Mouse (Mus musculus): ENCODE results near the gene Tff3. TPM values are rescaled to one million over a fixed set of nuclear protein-coding genes. Genes with fewer than 3 reads are reported as not detected.

Gene Tff3
- total RNA-seq, 2 experiments from 2014 or later: not detected

GRCm38 (mm10) chr17:31128708-31129318, 633 bp downstream of the Tff3 start:
- intact Hi-C loops (cut with DNase I): no loop called here
- DNase-seq: no peak

- intact Hi-C loops (cut with DNase I): no loop called here
- no peak for DNase-seq
Observed at GRCm38 (mm10) chr17:31125548-31126266, 3.7 kb downstream of the Tff3 start.

DNA sequence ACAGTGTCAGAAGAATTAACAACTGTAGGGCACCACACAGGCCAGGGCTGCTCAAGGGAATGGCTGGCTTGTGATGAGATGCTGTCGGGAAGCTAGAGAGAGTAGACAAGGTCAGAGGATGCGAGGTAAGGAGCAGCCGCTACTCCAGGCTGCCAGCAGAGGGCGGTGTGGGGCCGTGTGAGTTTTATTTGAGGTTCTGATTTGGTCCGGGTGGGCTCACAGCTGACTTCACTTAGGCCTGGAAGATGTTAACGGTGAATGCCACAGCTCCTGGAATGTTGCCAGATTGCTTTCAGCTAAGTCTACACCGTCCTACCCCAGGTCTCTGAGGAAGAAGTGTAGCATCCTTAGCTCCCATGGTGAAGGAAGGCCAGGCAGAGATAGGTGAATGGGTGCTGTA, 7.5 kb downstream of the Tff3 start:
- DNase-seq: peak; percentile 47 to 52
- intact Hi-C loops (cut with DNase I): loop anchor here (5.0 kb wide), 1 partner anchor 65 kb away; no protein-coding TSS in a partner anchor

DNA sequence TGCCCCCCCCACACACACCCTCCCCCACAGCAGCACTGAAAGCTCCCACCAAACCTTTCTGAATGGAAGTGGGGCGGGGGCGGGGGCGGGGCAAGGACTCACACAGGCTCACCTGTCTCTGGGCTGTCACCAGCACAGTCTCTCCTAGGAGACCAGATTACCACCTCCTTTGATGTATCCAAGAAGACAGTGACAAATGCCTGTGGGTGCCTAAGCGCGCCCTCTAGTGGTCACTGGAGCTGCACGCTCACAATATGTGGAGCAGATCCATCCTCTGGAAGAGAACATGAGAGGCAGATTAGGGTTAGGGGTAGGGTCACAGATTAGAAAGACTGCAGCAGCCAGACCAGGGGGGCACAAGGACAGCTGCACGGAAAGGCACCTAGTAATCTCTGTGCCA, 10.0 kb downstream of the Tff3 start:
- DNase-seq: peak; percentile 81 to 87
- intact Hi-C loops (cut with DNase I): loop anchor here (1.0 to 5.0 kb wide), 3 partner anchors 52 to 108 kb away; no protein-coding TSS in a partner anchor

DNA sequence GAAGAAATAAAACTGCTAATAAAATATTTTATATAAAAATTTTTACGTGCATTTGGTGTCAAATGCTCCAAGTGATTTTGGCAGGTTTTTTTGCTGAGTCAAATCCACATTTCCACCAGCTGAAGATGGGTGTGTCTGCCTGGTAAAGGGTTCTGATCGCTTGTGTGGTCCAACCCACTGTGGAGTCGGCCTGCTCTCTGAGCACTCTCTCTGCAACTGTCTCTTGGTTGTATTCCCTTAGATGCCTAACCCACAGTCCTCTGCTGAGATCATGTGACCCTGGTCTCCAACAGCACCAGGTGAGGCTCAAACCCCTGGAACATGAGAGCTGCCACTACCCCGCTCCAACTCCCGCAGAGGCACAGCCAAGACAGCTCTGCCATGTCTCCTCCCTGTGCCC, 11.5 kb downstream of the Tff3 start:
- intact Hi-C loops (cut with DNase I): loop anchor here (2.0 to 5.0 kb wide), 2 partner anchors 51 to 99 kb away; no protein-coding TSS in a partner anchor

DNA sequence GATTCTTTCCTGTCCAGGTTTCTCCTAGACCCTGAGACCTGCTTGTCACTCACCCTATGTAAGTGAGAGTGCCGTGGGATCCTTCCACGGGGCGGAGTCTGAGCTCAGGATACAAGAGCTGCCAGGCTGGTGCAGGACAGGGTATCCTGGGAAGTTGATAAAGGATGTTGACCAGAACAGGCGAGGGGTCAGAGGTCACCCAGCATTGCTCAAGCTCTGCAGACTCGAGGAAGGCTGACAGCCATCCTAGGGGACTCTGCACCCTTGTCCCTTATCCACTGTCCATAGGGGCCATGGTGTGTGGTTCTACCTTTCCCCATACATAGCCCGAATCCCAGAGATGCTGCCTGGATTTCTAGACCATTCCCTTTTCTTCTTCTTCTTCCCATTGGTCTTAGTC, 13.4 kb downstream of the Tff3 start:
- intact Hi-C loops (cut with DNase I): loop anchor here (5.0 kb wide), 1 partner anchor 49 kb away; no protein-coding TSS in a partner anchor
- DNase-seq: no peak

More for the DNA sequence above, 11.5 kb downstream of the Tff3 start:
- no peak for DNase-seq

DNA sequence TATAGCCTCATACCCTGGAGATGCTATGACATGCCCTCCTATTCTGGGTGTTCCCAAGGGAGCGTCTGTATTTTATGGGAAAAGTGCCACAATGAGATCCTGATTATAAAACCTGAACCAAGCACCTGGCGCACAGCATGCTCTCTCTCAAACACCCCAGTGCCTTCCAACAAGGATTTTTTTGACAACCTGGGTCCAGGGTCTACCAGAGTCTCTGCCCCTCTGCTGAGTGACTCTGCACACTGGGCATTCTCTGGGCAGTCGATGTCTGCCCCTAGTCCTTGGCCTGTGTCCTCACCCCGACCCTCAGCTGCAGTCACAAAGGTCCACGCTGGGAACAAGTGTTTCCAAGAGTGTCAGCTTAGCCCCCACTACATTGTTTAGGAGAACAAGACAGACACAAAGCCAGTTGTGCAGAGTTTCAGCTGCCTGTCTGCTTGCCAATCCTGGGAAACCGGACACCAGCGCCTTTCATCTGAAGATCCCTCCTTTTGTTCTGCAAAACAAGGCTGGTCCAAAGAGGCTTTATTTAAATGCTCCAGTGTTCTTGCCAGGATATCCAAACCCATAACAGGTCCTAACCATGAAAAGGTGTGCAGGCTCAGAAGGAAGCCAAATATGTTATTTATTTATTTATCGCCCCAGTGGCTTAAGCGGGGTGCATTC, 16.1 kb downstream of the Tff3 start:
- intact Hi-C loops (cut with DNase I): no loop called here
- no peak for DNase-seq

DNA sequence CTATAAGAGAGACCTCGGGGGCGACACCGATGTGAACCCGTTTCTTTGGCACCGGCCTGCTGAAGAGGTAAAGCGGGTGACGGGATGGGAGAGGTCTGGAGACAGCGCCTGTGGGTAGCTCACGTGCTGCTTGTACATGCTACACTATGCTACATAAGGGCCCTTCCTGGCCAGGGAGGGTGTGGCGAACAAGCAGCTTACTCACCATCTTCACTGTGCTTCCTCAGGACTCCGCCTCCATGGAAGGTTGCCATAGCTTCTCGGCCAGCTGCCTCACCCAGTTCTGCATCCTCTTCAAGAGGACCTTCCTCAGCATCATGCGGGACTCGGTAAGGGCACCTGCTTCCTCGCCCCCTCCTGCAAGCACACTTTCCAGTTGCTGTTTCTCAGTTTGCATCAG, 21.1 kb downstream of the Tff3 start:
- DNase-seq: no peak
- intact Hi-C loops (cut with DNase I): no loop called here

- intact Hi-C loops (cut with DNase I): no loop called here
- DNase-seq: no peak
Observed at GRCm38 (mm10) chr17:31103823-31104222, 25.6 kb downstream of the Tff3 start.

DNA sequence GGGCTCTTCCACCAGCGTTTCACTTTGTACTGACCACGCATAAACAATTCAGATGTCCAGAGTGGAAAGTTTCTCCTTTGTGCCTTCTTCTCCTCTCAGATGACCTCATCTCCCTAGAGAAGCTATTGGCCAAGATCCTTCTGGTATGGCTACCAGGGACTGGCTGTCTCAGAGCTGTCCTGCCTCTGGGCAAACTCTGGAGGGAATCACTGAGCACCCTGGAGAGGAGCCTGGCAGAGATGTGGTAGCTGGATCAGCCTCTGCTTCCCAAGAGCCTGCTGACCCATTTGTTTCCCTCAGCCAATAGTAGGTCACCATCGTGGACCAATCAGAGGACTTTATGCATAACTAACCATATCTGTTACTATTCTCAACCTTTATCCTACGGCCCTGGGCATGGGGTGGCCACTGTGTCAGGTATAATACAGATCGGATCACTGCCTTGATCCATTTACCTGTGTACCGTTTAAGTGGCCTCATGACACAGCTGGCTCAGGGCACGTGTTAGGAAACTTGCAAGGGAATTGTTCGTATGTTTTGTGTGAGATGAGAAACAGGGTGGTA, 26.4 kb downstream of the Tff3 start:
- intact Hi-C loops (cut with DNase I): no loop called here

DNA sequence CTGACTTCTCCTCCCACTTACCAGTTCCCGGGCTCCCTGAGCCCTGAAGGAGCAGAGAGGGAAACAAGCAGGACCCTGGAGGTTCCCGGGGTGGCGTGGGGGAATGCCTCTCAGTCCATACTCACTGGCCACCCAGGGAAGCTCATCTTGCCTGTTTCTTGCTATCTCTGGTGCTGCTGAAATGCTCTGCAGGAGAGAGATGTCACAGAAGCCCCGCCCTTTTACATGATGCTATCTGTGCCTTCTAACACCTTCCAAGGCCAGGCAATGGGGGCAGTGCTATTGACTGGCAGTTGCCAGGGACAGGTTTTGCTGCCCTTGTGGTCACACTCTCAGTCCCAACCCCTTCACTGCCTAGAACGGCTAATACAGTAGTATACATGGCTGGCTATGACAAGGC, 30.7 kb downstream of the Tff3 start:
- no peak for DNase-seq
- intact Hi-C loops (cut with DNase I): no loop called here

More for the DNA sequence above, 26.4 kb downstream of the Tff3 start:
- DNase-seq: no peak

DNA sequence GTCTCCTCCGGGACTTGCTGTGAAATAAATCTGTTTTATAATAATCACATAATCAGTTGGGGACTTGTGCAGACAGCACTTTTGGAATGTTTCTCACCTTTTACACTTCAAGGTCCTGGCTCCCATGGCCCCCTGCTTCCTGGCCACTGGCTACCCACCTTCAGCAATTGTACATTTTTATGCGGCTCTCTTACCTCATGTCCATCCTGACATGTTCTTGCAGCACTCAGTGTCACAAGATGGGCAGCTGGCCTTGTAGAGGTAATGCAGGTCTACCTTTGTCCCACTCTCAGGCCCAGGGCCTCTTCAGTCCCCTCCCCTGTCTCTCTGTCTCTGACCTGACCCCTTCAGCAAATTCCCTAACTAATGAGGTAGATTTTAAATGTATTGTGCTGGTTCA, 32.6 kb downstream of the Tff3 start:
- intact Hi-C loops (cut with DNase I): no loop called here
- no peak for DNase-seq

DNA sequence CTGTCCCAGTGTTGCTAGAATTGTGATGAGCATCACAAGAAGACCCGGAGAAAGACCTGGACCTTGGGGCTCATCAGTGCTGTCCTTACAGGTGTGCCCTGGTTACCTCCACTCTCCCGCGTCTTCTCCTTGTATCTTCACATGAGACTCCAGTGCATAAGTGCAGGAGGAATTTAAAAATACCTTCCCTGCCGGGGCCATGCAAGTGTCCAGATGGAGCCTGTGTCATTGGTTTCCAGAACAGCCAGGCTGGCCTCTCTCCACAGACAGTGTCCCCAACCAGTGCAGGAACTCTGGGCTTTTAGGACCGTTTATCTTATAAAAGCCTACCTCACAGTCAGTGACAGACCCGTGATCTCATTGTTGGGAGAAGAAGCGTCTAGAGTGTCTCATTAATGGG, 33.9 kb downstream of the Tff3 start:
- intact Hi-C loops (cut with DNase I): no loop called here
- DNase-seq: no peak

DNA sequence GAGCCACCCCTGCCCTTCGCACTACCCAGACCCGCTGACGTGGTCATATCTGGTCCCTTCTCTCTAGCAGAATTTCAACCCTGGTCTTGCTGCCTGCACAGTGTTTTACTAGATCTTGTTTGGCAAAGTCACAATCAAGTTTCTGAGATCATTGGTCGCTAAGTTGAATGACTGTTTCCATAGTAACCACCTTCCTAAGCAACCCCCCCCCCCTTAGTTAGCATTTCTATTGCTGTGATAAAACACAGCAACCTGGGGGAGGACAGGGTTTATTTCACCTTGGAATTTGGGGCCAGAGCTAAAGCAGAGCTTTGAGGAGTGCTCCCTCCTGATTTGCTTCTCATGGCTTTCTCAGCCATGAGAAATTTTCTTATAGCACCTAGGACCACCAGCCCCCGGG, 34.7 kb downstream of the Tff3 start:
- DNase-seq: no peak
- intact Hi-C loops (cut with DNase I): no loop called here

GRCm38 (mm10) chr17:31091023-31091735, 38.3 kb downstream of the Tff3 start:
- no peak for DNase-seq
- intact Hi-C loops (cut with DNase I): no loop called here

DNA sequence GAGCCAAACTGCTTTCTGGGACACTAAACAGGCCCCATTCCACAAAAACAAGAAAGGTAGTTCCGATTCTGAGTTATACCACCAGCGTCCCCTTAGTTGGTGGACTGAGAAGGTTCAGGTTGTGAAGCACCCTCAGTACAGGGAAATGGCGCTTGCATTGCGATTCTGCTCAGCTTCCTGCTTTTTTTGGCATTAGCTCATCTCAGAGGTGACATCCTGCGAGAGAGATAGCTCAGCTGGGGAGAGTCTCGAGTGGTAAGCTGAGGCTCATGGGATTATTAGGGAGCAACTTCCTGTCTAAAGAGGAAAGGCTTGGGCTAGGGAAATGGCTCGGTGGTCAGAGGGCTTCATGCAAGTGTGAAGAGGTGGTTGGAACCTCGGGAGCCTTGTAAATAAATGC, 39.6 kb downstream of the Tff3 start:
- intact Hi-C loops (cut with DNase I): no loop called here
- no peak for DNase-seq

DNA sequence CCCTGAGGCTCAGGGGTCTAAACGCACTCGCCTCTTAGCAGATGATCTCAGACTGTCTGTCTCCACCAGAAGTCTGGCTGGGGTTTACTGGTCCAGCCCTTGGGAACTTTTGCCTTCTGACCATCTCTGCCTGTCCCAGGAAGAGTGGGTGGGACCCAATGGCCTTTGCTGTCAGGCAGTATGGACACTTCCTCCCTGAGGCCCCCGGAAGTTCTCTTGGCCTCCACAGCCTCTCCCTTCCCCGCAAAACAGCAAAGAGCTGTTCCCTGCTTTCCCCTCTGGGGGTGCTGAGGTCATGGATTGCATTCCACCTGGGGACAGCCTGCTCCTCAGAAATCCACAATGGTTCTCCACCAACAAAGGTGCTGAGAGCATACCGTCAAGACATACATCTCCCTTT, 40.7 kb downstream of the Tff3 start:
- DNase-seq: no peak
- intact Hi-C loops (cut with DNase I): no loop called here

DNA sequence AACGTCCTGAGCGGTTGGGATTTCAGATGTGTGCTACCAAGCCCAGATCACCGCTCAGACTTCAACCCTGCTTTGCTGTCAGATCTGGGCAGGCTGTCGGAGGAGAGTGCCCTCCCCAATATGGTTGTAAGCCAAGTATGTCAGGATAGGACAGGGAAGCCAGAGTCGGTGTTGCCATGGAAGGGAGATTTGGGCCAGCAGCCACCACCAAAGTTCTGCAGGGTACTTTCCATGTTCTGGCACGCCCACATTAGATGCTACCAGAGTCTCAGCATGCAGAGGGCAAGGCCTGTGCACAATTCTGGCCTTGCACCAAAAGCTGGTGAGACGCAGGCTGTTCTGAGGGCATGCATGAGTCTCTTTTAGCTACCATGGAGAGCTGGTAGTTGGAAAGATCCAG, 43.2 kb downstream of the Tff3 start:
- peak in 1 of 2 experiments; percentile 46 for DNase-seq
- intact Hi-C loops (cut with DNase I): no loop called here

- intact Hi-C loops (cut with DNase I): no loop called here
- no peak for DNase-seq
Observed at GRCm38 (mm10) chr17:31085519-31085918, 43.9 kb downstream of the Tff3 start.

DNA sequence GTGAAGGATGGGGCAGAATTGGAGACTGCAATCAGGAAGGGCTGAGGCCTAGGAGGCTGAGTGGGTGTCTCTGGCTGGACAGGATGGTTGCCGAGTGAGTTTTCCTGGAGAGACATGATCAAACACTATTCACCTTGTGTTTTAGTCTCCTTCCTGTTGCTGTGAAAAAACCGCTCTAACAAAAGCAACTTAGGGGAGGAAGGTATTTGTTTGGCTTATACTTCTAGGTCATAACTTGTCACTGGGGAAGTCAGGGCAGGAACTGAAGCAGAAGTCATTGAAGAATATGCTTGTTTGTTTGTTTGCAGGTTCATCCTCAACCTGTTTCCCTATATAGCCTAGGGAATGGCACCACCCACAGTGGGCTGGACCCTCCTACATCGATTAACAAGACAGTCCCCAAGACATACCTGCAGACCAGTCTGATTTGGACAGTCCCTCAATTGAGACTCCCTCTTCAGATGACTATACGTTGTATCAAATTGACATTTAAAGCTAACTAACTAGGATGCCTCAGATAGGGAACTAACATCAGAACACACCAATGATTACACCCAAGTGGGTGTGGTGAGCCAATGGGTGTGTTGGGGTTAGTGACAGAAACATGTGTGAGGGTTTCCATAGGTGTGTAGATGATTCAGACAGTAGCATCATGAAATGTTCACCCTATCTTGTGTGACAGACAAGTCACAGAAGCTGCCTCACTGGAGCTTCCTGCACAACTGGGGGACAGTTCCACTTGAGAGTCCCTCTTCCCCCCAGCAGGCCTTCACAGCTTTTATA, 47.0 kb downstream of the Tff3 start:
- no peak for DNase-seq
- intact Hi-C loops (cut with DNase I): no loop called here

Measured in heart, postnatal 14 days (tissue).